Mouse (Mus musculus): ENCODE data around the gene Map3k5. TPM values are rescaled to one million over a fixed set of nuclear protein-coding genes. Genes with fewer than 3 reads are reported as not detected.

Map3k5 gene
- total and polyA plus RNA-seq, 3 experiments, result 15.8 to 31.0 (median 27.6) TPM

GRCm38 (mm10) chr10:20104271-20104931, 170.1 kb downstream of the Map3k5 start (continued):
- TF ChIP-seq PAX5 (IDR thresholded peaks at IDR 0.05; ENCODE audit: low read length), result no peak
- no peak for TF ChIP-seq ZKSCAN1 (IDR thresholded peaks at IDR 0.05; ENCODE audit: borderline replicate concordance, low read depth, low read length)
- TF ChIP-seq CTCF (conservative IDR thresholded peaks at IDR 0.05 in 1 of 2, IDR thresholded peaks at IDR 0.05 in 1 of 2; ENCODE audit: low read depth in 2 of 2, low read length in 2 of 2), result no peak
- TF ChIP-seq USF2 (conservative IDR thresholded peaks at IDR 0.05; ENCODE audit: low read depth, low read length), result no peak
- peak; percentile 23; the same call in 1 of the 2 replicates for TF ChIP-seq ELF1 (IDR thresholded peaks at IDR 0.05; ENCODE audit: low read depth, low read length)
- no peak for TF ChIP-seq HCFC1 (IDR thresholded peaks at IDR 0.05; ENCODE audit: low read depth, low read length)
- TF ChIP-seq USF1 (IDR thresholded peaks at IDR 0.05; ENCODE audit: low read depth, low read length), result no peak
- TF ChIP-seq ZC3H11A (IDR thresholded peaks at IDR 0.05; ENCODE audit: low read depth, low read length), result no peak
- TF ChIP-seq ETS1 (conservative IDR thresholded peaks at IDR 0.05; ENCODE audit: low read depth, low read length), result peak; percentile 51
- no peak for TF ChIP-seq RAD21 (IDR thresholded peaks at IDR 0.05; ENCODE audit: low read depth, low read length)
- TF ChIP-seq ZMIZ1 (IDR thresholded peaks at IDR 0.05; ENCODE audit: low read depth, low read length), result no peak
- no peak for TF ChIP-seq IRF4 (IDR thresholded peaks at IDR 0.05; ENCODE audit: low read depth, low read length)
- peak; percentile 81 for TF ChIP-seq BHLHE40 (IDR thresholded peaks at IDR 0.05; ENCODE audit: low read depth, low read length)

- DNase-seq (ENCODE audit: extremely low read depth), result no peak
- Histone ChIP-seq H3K4me1 (ENCODE audit: control insufficient read depth in 1 of 2, insufficient read depth in 2 of 2) (peaks cover 8 to 20% of the 10 kb centered on the region in 2 experiments), H3K36me3 (replicated peaks in 1 of 2; ENCODE audit: control insufficient read depth in 1 of 2, insufficient read depth in 1 of 2, low read length in 1 of 2) (peaks cover 61 to 83% of the 10 kb centered on the region in 2 experiments), H3K79me2 (replicated peaks; ENCODE audit: control insufficient read depth, extremely low read depth, insufficient read depth, poor library complexity, severe bottlenecking) (0 out of 2 replicates have a peak, but pooled peaks cover 2% of the 10 kb centered on the region), H3K4me2 (ENCODE audit: insufficient read depth, low read depth, poor library complexity, severe bottlenecking) (no peak overlapping the region), H3K27me3 (replicated peaks) (no peaks in the 10 kb centered on the region), H3K4me3 (replicated peaks in 1 of 3; ENCODE audit: low read depth in 2 of 3, low read length in 2 of 3, poor library complexity in 1 of 3) (no peak overlapping the region), H3K27ac (ENCODE audit: insufficient read depth, low read depth) (no peak overlapping the region), H3K9me3 (replicated peaks; ENCODE audit: low read length) (no peaks in the 10 kb centered on the region), H3K9ac (ENCODE audit: insufficient read depth, low read depth) (no peak overlapping the region)
- dilution Hi-C loops (cut with MboI; ENCODE audit: extremely low pct_ligation_motif_present, extremely low pct_unique_long_range_greater_than_20kb, low sequenced_read_pairs), result no loop called here
- in situ Hi-C loops (cut with MboI; ENCODE audit: low pct_ligation_motif_present, low pct_unique_long_range_greater_than_20kb, low sequenced_read_pairs), result no loop called here
- TF ChIP-seq TCF12 (IDR thresholded peaks at IDR 0.05; ENCODE audit: low read depth, low read length) (no peak), RCOR1 (conservative IDR thresholded peaks at IDR 0.05; ENCODE audit: low read depth, low read length) (no peak), ZNF384 (IDR thresholded peaks at IDR 0.05; ENCODE audit: low read depth, low read length) (no peak), MYC (IDR thresholded peaks at IDR 0.05; ENCODE audit: low read depth, low read length) (no peak), UBTF (IDR thresholded peaks at IDR 0.05; ENCODE audit: low read depth, low read length) (no peak), MAZ (IDR thresholded peaks at IDR 0.05; ENCODE audit: low read depth, low read length) (no peak), ELF1 (IDR thresholded peaks at IDR 0.05; ENCODE audit: low read depth, low read length) (no peak), JUN (IDR thresholded peaks at IDR 0.05; ENCODE audit: insufficient read depth, low read depth, low read length) (no peak), MEF2A (IDR thresholded peaks at IDR 0.05; ENCODE audit: borderline replicate concordance, low read depth, low read length) (no peak), CHD2 (IDR thresholded peaks at IDR 0.05; ENCODE audit: low read length) (no peak), USF1 (IDR thresholded peaks at IDR 0.05; ENCODE audit: low read depth, low read length) (no peak), ZMIZ1 (IDR thresholded peaks at IDR 0.05; ENCODE audit: low read depth, low read length) (no peak), BHLHE40 (IDR thresholded peaks at IDR 0.05; ENCODE audit: low read depth, low read length) (no peak), SMC3 (IDR thresholded peaks at IDR 0.05; ENCODE audit: low read depth, low read length) (no peak), KAT2A (IDR thresholded peaks at IDR 0.05; ENCODE audit: insufficient replicate concordance, low read length) (no peak), MXI1 (IDR thresholded peaks at IDR 0.05; ENCODE audit: low read depth, low read length) (no peak), USF2 (conservative IDR thresholded peaks at IDR 0.05; ENCODE audit: low read depth, low read length) (no peak), CHD1 (IDR thresholded peaks at IDR 0.05; ENCODE audit: low read depth, low read length) (no peak)
Measured at GRCm38 (mm10) chr10:20105575-20105974, 171.3 kb downstream of the Map3k5 start.

Measured in CH12.LX (cell line).